Mouse (Mus musculus) frontal cortex, postnatal 14 days (tissue): ENCODE data around the gene Ezh1.

Experiments
- DNase-seq, 2 experiments: peaks; one replicate each; pipeline ENCODE4 v3.0.0; 2022; ENCODE audit warnings: low spot score in 2 of 2

Gene Ezh1

DNA sequence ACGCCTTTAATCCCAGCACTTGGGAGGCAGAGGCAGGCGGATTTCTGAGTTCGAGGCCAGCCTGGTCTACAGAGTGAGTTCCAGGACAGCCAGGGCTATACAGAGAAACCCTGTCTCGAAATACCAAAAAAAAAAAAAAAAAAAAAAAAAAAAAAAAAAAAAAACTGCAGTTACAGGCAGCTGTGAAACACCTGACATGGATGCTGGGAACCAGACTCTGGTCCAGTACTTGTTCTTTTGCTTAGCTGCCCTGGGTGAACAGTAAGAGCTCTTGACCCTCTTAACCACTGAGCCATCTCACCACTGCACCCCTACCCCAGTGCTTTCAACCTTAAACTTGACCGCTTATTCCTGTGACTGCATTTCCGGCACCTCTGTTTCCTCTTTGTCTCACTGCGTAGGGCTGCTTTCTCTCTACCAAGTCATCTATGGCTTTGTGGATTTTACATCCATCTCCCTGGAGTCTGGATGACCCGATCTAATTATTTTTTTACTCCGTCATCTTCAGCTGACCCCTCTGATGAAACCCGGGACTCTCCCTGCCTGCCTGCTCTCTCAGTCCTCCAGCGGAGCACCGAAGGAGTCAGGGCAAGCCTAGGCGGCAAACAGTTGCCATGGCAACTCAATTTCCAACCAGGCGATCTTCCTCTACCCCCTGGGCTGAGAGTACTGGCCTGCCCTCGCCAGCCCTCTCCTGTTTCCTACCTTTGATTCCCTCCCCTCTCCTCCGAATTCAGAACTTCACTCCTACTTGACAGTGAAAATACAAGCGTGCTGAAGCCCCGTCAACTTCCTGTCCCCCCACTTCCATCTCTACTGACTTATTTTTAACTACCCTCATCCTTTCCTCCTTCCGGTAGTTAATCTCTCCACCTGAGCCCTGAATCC lies 82.7 kb downstream of the Ezh1 start:
- DNase-seq, result no peak

- no peak for DNase-seq
These were observed 83.9 kb downstream of the Ezh1 start for GRCm38 (mm10) chr11:101142215-101142967.
